Mouse (Mus musculus) right cerebral cortex, postnatal 10 days (tissue): ENCODE data around the gene Dag1.
A peak's percentile ranks its signal among the peaks of the same experiment; 100 is the strongest.
"Not testable (repeated sequence)": the region's sequence is repeated elsewhere in the genome, so short reads cannot be mapped to it uniquely, and the experiment has no call there.

ENCODE experiments used
- DNase-seq, 2 experiments: peaks; one replicate each; pipeline ENCODE4 v3.0.0; 2021; ENCODE audit warnings: low spot score in 2 of 2

Dag1 gene

GRCm38 (mm10) chr9:108274476-108275330 is 10.9 kb upstream of the Dag1 start:
- no peak for DNase-seq

- no peak for DNase-seq
Measured at GRCm38 (mm10) chr9:108273485-108273884, 9.7 kb upstream of the Dag1 start.

- no peak for DNase-seq
Measured at GRCm38 (mm10) chr9:108272691-108273090, 8.9 kb upstream of the Dag1 start.

- DNase-seq = no peak
Measured at GRCm38 (mm10) chr9:108271941-108272340, 8.2 kb upstream of the Dag1 start.

GRCm38 (mm10) chr9:108268701-108269100 is 4.9 kb upstream of the Dag1 start:
- DNase-seq = not testable (repeated sequence)

- DNase-seq = no peak
Measured at GRCm38 (mm10) chr9:108267691-108268090, 3.9 kb upstream of the Dag1 start.

- no peak for DNase-seq
Measured at GRCm38 (mm10) chr9:108266261-108266935, 2.6 kb upstream of the Dag1 start.

GRCm38 (mm10) chr9:108264191-108264921 is 598 bp upstream of the Dag1 start:
- DNase-seq = peak; percentile 60

- DNase-seq = peak; percentile 59 to 65
Measured at GRCm38 (mm10) chr9:108263131-108263681, 552 bp downstream of the Dag1 start.

- DNase-seq = no peak
Measured at GRCm38 (mm10) chr9:108262494-108263049, 1.2 kb downstream of the Dag1 start.

- no peak for DNase-seq
Measured at GRCm38 (mm10) chr9:108261865-108262264, 1.9 kb downstream of the Dag1 start.

- no peak for DNase-seq
Measured at GRCm38 (mm10) chr9:108260526-108260925, 3.2 kb downstream of the Dag1 start.

- DNase-seq = no peak
Measured at GRCm38 (mm10) chr9:108252766-108253165, 11.0 kb downstream of the Dag1 start.

GRCm38 (mm10) chr9:108251877-108252276 is 11.9 kb downstream of the Dag1 start:
- DNase-seq = no peak

GRCm38 (mm10) chr9:108248957-108249356 is 14.8 kb downstream of the Dag1 start:
- no peak for DNase-seq

- no peak for DNase-seq
Measured at GRCm38 (mm10) chr9:108244984-108245383, 18.8 kb downstream of the Dag1 start.

- DNase-seq = no peak
Measured at GRCm38 (mm10) chr9:108244540-108244939, 19.2 kb downstream of the Dag1 start.

GRCm38 (mm10) chr9:108239951-108240350 is 23.8 kb downstream of the Dag1 start:
- DNase-seq = no peak

GRCm38 (mm10) chr9:108238831-108239230 is 24.9 kb downstream of the Dag1 start:
- DNase-seq = no peak

- DNase-seq = no peak
Measured at GRCm38 (mm10) chr9:108238402-108238801, 25.4 kb downstream of the Dag1 start.

GRCm38 (mm10) chr9:108234682-108235081 is 29.1 kb downstream of the Dag1 start:
- no peak for DNase-seq

GRCm38 (mm10) chr9:108232908-108233307 is 30.9 kb downstream of the Dag1 start:
- DNase-seq = no peak
